Mouse (Mus musculus) layer of hippocampus, postnatal 25 days (tissue): ENCODE results near the gene Spin1. TPM values are rescaled to one million over a fixed set of nuclear protein-coding genes. Genes with fewer than 3 reads are reported as not detected.
"Not testable (repeated sequence)": the region's sequence is repeated elsewhere in the genome, so short reads cannot be mapped to it uniquely, and the experiment has no call there.

Experiments used
- DNase-seq, 2 experiments: peaks; one replicate each; pipeline ENCODE4 v3.0.0; 2022; ENCODE audit warnings: mixed read lengths in 2 of 2, low spot score in 1 of 2; ENCODE audit errors: extremely low spot score in 1 of 2
- total RNA-seq, 2 experiments: library from RNA; stranded (reverse); gene quantifications; 2 replicates each; pipeline ENCODE4 v1.2.3; 2021

The Spin1 gene
- total RNA-seq, 2 experiments from 2014 or later: 164 TPM

GRCm38 (mm10) chr13:51094323-51095195, 6.1 kb upstream of the Spin1 start:
- no peak for DNase-seq

GRCm38 (mm10) chr13:51095196-51095715, 5.4 kb upstream of the Spin1 start:
- no peak for DNase-seq

DNA sequence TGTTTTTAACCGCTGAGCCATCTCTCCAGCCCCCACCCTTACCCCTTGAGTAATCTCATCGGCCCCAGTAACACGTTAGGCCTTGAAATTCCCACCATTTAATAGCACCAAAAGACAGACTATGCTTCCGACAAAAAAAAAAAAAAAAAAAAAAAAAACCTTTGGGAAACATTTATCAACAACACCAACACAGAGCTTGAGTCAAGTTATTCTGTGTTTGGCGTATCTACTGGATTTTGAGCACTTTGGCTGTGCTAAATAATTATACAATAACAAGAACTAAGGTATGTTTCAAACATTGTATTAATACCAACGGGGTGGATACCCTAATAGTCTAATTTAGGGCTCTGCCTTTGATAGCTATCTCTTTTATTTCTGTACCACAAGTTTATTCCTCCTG, 4.0 kb upstream of the Spin1 start:
- no peak for DNase-seq

- DNase-seq: no peak
Measured at GRCm38 (mm10) chr13:51099560-51100232, 984 bp upstream of the Spin1 start.

GRCm38 (mm10) chr13:51101016-51101776, 516 bp downstream of the Spin1 start:
- peak; percentile 50 to 65 for DNase-seq

DNA sequence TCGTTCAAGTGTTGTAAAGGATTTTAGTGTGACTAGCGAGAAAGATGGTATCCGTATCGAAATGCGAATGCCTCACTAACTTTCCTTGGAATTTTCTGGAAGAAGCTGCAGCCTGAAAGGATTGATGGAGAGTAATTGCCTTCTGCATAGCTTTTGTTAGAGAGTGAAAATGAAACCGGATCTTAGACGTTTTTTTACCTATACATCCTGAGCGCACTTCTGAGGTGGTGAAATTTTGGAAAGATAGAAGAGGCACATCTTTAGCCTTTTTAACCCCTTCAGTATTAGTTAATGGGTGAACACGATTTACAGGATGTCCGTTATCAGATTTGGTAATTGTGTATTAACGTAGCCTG, 1.1 kb downstream of the Spin1 start:
- DNase-seq: no peak

DNA sequence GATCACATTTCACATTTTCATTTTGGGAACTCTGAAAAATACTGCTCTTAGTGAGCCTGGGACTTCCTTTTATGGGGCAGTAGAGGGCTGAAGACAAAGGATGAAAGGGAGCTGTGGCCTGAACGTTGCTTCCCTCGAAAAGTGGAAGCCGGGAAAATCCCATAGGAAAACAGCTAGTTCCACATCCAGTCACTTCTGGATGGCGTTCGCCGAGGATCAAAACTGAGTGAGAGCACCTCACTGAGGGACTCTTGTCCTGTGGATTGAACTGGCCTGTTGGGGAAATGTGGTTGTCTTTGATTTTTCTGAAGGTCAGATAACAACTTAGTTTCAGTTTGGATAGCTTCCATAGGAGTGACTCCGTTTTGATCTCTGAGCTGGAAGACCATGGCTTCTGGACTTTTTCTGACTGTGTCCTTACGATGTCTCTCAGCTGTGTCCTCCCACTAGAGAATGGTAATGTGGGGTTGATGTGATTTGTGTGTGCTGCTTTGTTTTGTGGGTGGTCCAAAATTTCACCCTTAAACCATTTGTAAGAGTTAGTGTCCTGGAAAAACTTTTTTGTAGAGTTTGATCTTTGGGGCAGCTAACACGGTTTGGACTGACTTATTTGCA, 2.5 kb downstream of the Spin1 start:
- DNase-seq: no peak

DNA sequence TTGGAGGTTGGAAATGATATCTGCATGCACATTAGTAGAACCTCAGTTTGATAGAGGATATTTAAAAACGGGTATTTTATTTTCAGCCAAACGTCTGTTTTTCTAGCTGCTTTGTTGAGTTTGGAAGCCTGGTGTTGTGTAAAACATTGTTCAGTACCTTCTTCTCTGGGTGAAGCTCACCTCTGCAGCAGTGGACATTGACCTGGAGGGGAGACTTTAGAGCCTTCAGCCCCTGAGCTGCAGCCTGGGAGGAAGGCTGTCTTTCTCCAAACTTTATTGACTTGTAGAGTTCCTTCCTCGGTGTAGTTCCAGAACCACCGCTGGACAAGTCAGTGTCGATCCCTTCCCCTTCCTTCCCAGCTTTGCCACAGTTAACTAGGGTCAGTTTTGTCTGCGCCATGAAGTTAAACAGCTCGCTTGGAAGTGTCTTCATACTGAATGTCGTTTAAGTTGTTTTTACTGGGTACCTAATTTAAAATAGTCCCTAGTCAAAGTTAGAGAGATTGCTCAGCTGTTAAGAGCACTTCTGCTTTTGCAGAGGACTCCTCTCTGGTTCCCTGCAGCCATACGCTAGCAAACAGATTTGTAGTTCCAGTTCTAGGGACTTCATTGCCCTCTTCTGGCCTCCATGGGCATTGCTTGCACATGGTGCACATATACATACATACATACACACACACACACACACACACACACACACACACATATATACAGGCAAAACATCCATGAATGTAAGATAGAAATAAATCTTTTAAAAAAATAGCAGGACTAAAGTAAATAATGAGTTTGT, 3.4 kb downstream of the Spin1 start:
- no peak for DNase-seq

GRCm38 (mm10) chr13:51105861-51106655, 5.4 kb downstream of the Spin1 start:
- DNase-seq: no peak

DNA sequence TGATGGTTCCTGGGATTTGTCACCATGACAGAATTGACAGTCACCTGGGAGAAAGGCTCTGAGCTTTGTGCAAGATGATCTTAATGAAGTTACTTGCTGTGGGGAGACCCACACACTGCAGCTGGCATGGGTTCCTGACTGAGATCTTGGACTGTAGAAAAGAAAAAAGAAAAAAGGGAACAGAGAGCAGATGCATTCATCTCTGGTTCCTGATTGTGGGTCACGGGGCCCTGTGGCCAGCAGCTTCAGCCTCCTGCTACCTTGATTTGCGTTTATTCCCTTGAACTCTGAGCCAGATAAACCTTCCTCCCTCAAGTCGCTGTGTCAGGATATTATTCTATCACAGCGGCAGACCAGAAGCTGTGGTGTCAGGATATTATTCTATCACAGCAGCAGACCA, 6.1 kb downstream of the Spin1 start:
- DNase-seq: no peak

- DNase-seq: no peak
Measured at GRCm38 (mm10) chr13:51109517-51109916, 8.8 kb downstream of the Spin1 start.

DNA sequence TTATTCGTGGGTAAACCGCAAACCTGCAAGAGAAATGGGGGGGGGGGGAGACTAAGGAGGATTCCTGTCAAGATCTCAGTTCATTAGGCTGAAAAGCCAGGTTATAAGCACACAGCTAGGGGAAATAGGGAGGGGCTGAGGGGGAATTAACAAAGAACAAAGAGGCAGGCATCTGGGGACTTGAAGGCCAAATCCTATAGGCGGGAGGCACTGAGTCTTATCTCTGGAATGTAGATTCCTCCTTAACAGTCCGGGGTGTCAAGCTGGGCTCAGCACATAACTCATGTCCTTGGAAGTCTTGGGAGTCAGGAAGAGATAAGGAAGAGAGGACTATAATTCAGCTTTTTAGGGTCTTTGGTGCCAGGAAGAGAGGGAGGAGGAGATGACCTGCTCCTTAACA, 13.7 kb downstream of the Spin1 start:
- not testable (repeated sequence) for DNase-seq

- DNase-seq: no peak
Measured at GRCm38 (mm10) chr13:51115762-51116161, 15.1 kb downstream of the Spin1 start.

DNA sequence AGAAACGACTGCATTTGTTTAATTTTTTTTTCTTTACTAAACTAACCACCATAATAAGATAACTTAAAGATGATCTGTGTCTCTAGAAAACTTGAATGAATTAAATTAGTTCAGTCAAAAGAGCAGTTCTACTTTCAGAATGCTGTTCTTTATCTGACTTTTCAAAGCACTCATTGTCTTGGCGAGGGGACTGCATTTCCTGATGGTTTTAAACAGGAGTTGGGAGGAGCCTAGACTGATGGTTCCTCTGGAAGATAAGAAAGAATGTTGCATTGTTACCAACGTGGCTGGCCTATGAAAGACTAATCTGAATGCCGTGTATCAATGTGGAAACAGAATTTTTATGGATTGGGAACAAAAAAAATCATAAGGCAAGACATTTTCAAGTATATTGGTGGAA, 20.1 kb downstream of the Spin1 start:
- DNase-seq: no peak

GRCm38 (mm10) chr13:51121966-51122365, 21.3 kb downstream of the Spin1 start:
- no peak for DNase-seq

- no peak for DNase-seq
Measured at GRCm38 (mm10) chr13:51122771-51123170, 22.1 kb downstream of the Spin1 start.

GRCm38 (mm10) chr13:51125357-51125756, 24.7 kb downstream of the Spin1 start:
- no peak for DNase-seq

DNA sequence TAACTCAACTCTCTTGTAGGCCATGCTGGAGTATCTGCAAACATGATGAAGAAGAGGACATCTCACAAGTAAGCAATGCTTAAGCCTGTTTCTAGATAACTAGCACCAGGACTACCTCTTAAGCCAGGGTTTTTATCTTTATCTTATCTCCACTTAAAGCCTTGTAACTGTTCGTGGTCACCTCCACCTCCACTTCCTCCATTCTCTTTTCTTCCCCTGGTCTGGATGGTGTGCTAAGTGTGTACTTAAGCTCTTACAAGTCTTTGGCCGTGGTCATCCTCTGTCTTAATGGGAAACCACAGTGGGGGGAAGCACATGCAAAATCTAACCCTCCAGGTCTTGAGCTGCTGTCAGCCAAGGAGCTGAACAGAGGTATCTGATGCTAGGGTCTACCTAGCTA, 27.2 kb downstream of the Spin1 start:
- no peak for DNase-seq

- no peak for DNase-seq
Measured at GRCm38 (mm10) chr13:51128417-51128816, 27.7 kb downstream of the Spin1 start.
